Mouse (Mus musculus) layer of hippocampus, adult 18-20 months (tissue): ENCODE data around the gene Olfr1197. TPM values are rescaled to one million over a fixed set of nuclear protein-coding genes. Genes with fewer than 3 reads are reported as not detected.

Experiments used
- DNase-seq, 2 experiments: peaks; one replicate each; pipeline ENCODE4 v3.0.0; 2022; ENCODE audit warnings: low spot score in 2 of 2
- long read RNA-seq: library from polyadenylated mRNA; stranded (forward); transcript quantifications from one replicate; pipeline ENCODE4 v2.0.0, GENCODE M21; 2021
- total RNA-seq, 2 experiments: library from RNA; stranded (reverse); gene quantifications; 2 replicates each; pipeline ENCODE4 v1.2.3; 2021

The Olfr1197 gene
- total RNA-seq, result not detected
- long read RNA-seq, result 0 reads

- DNase-seq, result no peak
These were observed at the start of gene Olfr1197 for GRCm38 (mm10) chr2:88732266-88732665. Olfr1197 (minus strand) TSS chr2:88732366.

- DNase-seq, result no peak
These were observed 38.2 kb upstream of the Olfr1197 start, which contains the start of gene Olfr1200 for GRCm38 (mm10) chr2:88770388-88770787. Olfr1200 (minus strand) TSS chr2:88770488.

- DNase-seq, result no peak
These were observed 28.2 kb upstream of the Olfr1197 start, which contains the start of gene Olfr1199 for GRCm38 (mm10) chr2:88760369-88760768. Olfr1199 (minus strand) TSS chr2:88760469.

GRCm38 (mm10) chr2:88751270-88751669, 19.1 kb upstream of the Olfr1197 start, which contains the start of gene Olfr1198:
Olfr1198 (minus strand) TSS chr2:88751370.
- no peak for DNase-seq

- no peak for DNase-seq
These were observed 11.2 kb upstream of the Olfr1197 start for GRCm38 (mm10) chr2:88743379-88743778.

GRCm38 (mm10) chr2:88704497-88704896, 27.7 kb downstream of the Olfr1197 start, which contains the start of gene Olfr1196:
Olfr1196 (minus strand) TSS chr2:88704597.
- no peak for DNase-seq

- DNase-seq, result no peak
These were observed 43.1 kb downstream of the Olfr1197 start, which contains the start of gene Olfr1195 for GRCm38 (mm10) chr2:88689087-88689486. Olfr1195 (minus strand) TSS chr2:88689187.

Other genes starting within 250 kb of the Olfr1197 start
- not detected for gene Olfr1184, start 248.8 kb downstream of the Olfr1197 start, total RNA-seq
- not detected for gene Olfr1185-ps1, start 239.0 kb downstream of the Olfr1197 start, total RNA-seq
- gene Olfr1186, start 213.8 kb downstream of the Olfr1197 start, total RNA-seq, result not detected
- not detected for gene Olfr1188, start 175.4 kb downstream of the Olfr1197 start, total RNA-seq
- gene Olfr1189, start 145.9 kb downstream of the Olfr1197 start, total RNA-seq, result not detected
- not detected for gene Olfr1191-ps1, start 91.8 kb downstream of the Olfr1197 start, total RNA-seq
- not detected for gene Olfr1192-ps1, start 83.9 kb downstream of the Olfr1197 start, total RNA-seq
- not detected for gene Olfr1193, start 56.7 kb downstream of the Olfr1197 start, total RNA-seq
- not detected for gene Olfr1195, start 43.2 kb downstream of the Olfr1197 start, total RNA-seq
- not detected for gene Olfr1196, start 27.8 kb downstream of the Olfr1197 start, total RNA-seq
- not detected for gene Olfr1198, start 19.0 kb upstream of the Olfr1197 start, total RNA-seq
- gene Olfr1199, start 28.1 kb upstream of the Olfr1197 start, total RNA-seq, result not detected
- gene Olfr1200, start 38.1 kb upstream of the Olfr1197 start, total RNA-seq, result not detected
- gene Olfr1201, start 60.7 kb upstream of the Olfr1197 start, total RNA-seq, result not detected
- not detected for gene Olfr1202, start 82.1 kb upstream of the Olfr1197 start, total RNA-seq
- gene Olfr1205, start 97.4 kb upstream of the Olfr1197 start, total RNA-seq, result not detected
- gene Olfr1204, start 116.9 kb upstream of the Olfr1197 start, total RNA-seq, result not detected
- not detected for gene Olfr1206, start 130.9 kb upstream of the Olfr1197 start, total RNA-seq
- gene Olfr1208, start 169.9 kb upstream of the Olfr1197 start, total RNA-seq, result not detected
- gene Olfr1209, start 182.8 kb upstream of the Olfr1197 start, total RNA-seq, result not detected
- gene Olfr1211, start 205.7 kb upstream of the Olfr1197 start, total RNA-seq, result not detected
- gene Olfr1212, start 221.6 kb upstream of the Olfr1197 start, total RNA-seq, result not detected
- not detected for gene Gm13762, start 247.9 kb upstream of the Olfr1197 start, total RNA-seq